Mouse (Mus musculus) B cell, adult (primary cell): ENCODE data around the gene Ccdc14. TPM values are rescaled to one million over a fixed set of nuclear protein-coding genes. Genes with fewer than 3 reads are reported as not detected.

Experiments
- total RNA-seq: library from RNA; stranded (reverse); gene quantifications from 4 replicates; pipeline ENCODE4 v1.2.4, GENCODE M21; 2023; ENCODE audit not compliant: inconsistent age

The Ccdc14 gene
- 2.6 to 4.2 TPM (median 3.6 TPM) in 4 replicates for total RNA-seq

DNA sequence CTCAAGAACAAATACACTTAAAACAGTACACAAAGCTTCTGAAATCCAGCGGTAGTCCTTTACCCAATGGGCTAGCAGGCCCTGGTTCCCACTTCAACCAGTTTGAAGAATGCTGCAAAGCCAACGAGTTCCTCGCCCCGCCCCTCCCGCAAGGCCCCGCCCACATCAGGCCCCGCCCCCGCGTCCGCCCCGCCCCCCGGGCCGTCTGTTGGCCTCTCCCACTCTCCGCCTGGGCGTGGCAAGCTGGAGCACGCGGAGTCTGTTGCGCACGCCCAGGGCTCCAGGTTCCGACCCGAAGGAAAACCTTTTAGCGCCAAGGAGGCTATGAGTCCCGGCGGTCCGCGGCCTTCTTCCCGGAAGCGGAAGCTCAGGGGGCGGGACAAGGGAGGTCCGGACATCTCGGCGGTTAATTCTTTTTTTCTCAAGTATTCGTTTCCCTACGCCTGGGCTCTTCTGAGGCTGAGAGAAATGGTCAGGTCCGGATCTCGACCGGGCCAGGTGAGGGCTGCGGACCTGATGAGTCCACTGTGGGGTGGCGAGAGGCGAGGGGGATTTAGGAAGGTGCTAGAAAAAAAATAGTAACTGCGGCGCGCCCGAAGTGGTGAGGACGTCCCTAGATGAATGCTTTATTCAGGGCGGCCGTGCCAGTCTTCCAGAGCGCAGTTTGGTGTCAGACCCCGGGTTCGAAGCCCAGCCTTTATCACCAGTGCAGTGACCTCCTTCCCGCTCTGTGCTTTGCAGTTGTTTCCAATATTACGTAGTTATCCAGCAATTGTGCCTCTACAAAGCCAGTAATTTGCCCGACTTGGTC is at the start of gene Ccdc14:
TSS of gene Ccdc14 (plus strand) at position 283 of the 811 bp plus-strand sequence.

DNA sequence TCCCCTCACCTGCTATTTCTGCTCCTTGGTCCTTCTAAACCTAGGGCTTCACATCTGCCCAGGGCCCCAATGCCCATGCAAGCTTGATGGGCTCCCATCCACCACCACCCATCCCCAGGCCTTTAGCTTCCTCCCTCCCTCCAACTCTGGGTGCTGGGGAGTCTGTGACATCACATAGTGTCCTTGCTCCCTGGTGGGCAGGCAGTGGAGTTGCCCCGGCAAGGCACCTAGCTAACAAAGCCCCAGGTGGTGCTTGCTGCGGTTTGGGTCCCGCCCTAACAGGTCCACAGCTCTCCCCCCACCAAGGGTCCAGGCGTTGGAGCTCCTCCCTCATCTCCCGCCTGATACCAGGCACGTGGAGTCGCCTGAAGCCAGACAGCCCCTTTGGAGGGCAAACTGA is 40.8 kb upstream of the Ccdc14 start, which contains the start of gene Ropn1:
TSS of gene Ropn1 (plus strand) at position 301 of the 400 bp plus-strand sequence.

DNA sequence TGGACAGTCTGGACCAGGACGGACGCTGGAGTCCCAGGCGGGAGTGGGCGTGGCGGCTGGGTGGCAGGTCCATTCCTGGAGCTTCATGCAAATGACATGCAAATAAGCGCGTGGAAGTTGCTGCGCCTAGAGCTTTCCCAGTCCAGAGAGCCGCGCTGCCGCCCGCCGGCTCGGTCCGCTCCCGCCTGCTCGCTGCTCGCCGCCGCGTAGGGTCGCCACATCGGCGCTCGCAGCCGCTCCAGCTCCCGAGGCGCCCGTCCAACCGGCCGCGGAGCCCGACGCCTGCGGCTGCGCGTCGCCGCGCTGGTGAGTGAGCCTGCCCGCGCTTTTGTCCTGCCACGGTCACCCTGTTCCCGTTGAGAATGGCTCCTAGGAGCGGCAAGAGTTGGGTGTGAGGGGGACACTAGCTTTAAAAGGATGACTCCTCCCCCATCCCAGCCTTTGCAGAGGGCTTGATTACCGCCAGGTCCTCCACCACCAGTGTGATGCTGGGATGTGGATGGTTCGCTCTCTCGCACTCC is 54.7 kb downstream of the Ccdc14 start, which contains the start of gene Mylk:
TSS of gene Mylk (plus strand) at position 146 of the 521 bp plus-strand sequence.

Other genes with a start within 250 kb of the Ccdc14 start
- gene Kalrn, start 117.1 kb upstream of the Ccdc14 start, total RNA-seq = 3.7 to 5.5 TPM (median 4.8 TPM) in 4 replicates
- gene Ropn1, start 40.7 kb upstream of the Ccdc14 start, total RNA-seq = not detected in 4 replicates
- 0.21 to 1.1 TPM (median 0.42 TPM) in 4 replicates for gene Mylk, start 54.6 kb downstream of the Ccdc14 start, total RNA-seq